Comparison of ENCODE assay signal across 8 mouse cellular contexts in the genomic region with DNA sequence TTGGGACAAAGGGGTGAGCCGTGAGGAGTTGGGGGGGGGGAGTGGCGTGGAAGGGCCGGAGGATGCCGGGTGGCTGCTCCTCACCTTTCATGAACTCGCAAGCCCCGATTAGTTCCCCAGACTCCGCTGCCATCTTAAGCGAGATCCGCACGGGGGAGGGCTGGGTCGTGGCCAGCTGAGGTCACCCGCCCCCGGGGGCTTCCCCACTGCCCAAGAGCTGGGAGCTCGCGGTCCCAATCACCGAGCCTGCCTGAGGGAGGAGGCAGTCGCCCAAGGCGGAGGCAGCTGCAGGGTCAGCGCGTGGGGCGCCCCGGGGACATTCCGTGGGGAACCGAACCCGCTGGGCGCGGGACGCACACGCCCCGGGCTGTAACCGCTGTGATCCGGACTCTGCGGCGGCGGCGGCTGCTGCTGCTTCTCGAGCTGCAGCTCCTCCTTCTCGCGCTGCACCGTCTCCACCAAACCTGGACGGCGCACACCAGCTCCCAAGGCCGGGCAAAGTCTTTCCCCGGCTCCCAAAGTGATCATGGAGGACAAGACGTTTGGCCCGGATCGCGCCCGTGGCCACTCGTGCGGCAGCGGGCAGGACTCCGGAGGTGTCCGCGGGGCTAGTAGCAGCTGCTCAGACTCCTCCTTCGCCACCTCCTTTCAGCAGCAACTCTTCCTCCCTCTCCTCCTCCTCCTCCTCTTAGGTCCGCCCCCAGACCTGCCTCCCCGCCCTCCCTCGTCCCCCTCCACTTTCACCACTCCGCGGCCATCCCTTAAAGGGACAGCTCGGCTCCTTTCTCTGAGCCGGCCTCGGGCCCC. TPM values are rescaled to one million over a fixed set of nuclear protein-coding genes. Genes with fewer than 3 reads are reported as not detected.
DNase-seq lines count a peak whose midpoint lies in the region; ATAC-seq and TF ChIP-seq lines count a peak whose summit lies in the region.

A gene (minus strand): TSS at position 680 of the 807 bp plus-strand sequence.

- H3K9ac ChIP-seq in forebrain, embryonic 11.5 days (ENCODE audit: low read length): peak within 1 kb of the TSS; percentile 91
- peak within 1 kb of the TSS; percentile 89 for H3K9ac ChIP-seq in heart, embryonic 16.5 days (ENCODE audit: low read length)

- TF ChIP-seq CTCF in lung, adult 2 months (IDR thresholded peaks at IDR 0.05; ENCODE audit: insufficient read depth, low read length): no peak
- TF ChIP-seq CTCF in olfactory bulb, adult 2 months (IDR thresholded peaks at IDR 0.05; ENCODE audit: insufficient read depth, low read depth, low read length): no peak
- TF ChIP-seq CTCF in thymus, adult 2 months (IDR thresholded peaks at IDR 0.05; ENCODE audit: borderline replicate concordance, control insufficient read depth, extremely low read depth, insufficient read depth, low read length, poor library complexity): no peak; the same call in 1 of the 2 replicates

- 1% methylated on average over 54 of the region's 64 CpGs for WGBS in forebrain, embryonic 11.5 days
- WGBS in heart, embryonic 16.5 days: 0% methylated on average over 59 of the region's 64 CpGs
- under 1% methylated on average over 62 of the region's 64 CpGs for WGBS in lung, adult 2 months
- whole genome bisulfite sequencing in olfactory bulb, adult 2 months: 2% methylated on average over 63 of the region's 64 CpGs
- under 1% methylated on average over 63 of the region's 64 CpGs for WGBS in thymus, adult 2 months

- peak; percentile 93 for ATAC-seq in forebrain, embryonic 11.5 days (replicated peaks; ENCODE audit: low FRiP score)
- ATAC-seq in heart, embryonic 16.5 days (replicated peaks; ENCODE audit: extremely low read depth, insufficient read depth, low FRiP score): peak; percentile 88

- peaks cover 14% of the 10 kb centered on the region; the same call in 1 of the 2 replicates for H3K4me1 ChIP-seq in forebrain, embryonic 11.5 days (replicated peaks; ENCODE audit: control insufficient read depth, insufficient read depth, low read length)
- peaks cover 6% of the 10 kb centered on the region; the same call in 1 of the 2 replicates for H3K4me1 ChIP-seq in heart, embryonic 16.5 days (ENCODE audit: control insufficient read depth, insufficient read depth, low read length)
- H3K4me1 ChIP-seq in lung, adult 2 months (ENCODE audit: control insufficient read depth, insufficient read depth, low read length): no peaks in the 10 kb centered on the region; the same call in 1 of the 2 replicates
- peaks cover 17% of the 10 kb centered on the region for H3K4me1 ChIP-seq in olfactory bulb, adult 2 months (ENCODE audit: control insufficient read depth, insufficient read depth, low read length)
- peaks cover 3% of the 10 kb centered on the region; the same call in 1 of the 2 replicates for H3K4me1 ChIP-seq in thymus, adult 2 months (replicated peaks; ENCODE audit: control insufficient read depth, insufficient read depth, low read length)

- H3K4me3 ChIP-seq in forebrain, embryonic 11.5 days (ENCODE audit: low read depth, low read length): peak within 1 kb of the TSS; percentile 93
- peak within 1 kb of the TSS; percentile 94 for H3K4me3 ChIP-seq in heart, embryonic 16.5 days (ENCODE audit: low read length)
- peak within 1 kb of the TSS; percentile 68 for H3K4me3 ChIP-seq in lung, adult 2 months (replicated peaks; ENCODE audit: extremely low read depth, low read depth, low read length)
- peak within 1 kb of the TSS; percentile 56 for H3K4me3 ChIP-seq in olfactory bulb, adult 2 months (ENCODE audit: insufficient read depth, low read depth, low read length)
- peak within 1 kb of the TSS; percentile 87 for H3K4me3 ChIP-seq in thymus, adult 2 months (ENCODE audit: control insufficient read depth, insufficient read depth, low read length)

- no peaks in the 10 kb centered on the region for H3K27me3 ChIP-seq in forebrain, embryonic 11.5 days (ENCODE audit: control insufficient read depth, insufficient read depth, low read length)
- H3K27me3 ChIP-seq in heart, embryonic 16.5 days (ENCODE audit: control insufficient read depth, insufficient read depth, low read length): no peaks in the 10 kb centered on the region
- H3K27me3 ChIP-seq in thymus, adult 2 months (ENCODE audit: control insufficient read depth, insufficient read depth, low read length): no peaks in the 10 kb centered on the region

- TF ChIP-seq POLR2A in lung, adult 2 months (IDR thresholded peaks at IDR 0.05; ENCODE audit: borderline replicate concordance, extremely low read depth, low read depth, low read length): peak; percentile 83; the same call in 1 of the 2 replicates
- no peak for TF ChIP-seq POLR2A in olfactory bulb, adult 2 months (IDR thresholded peaks at IDR 0.05; ENCODE audit: insufficient read depth, low read depth, low read length)
- TF ChIP-seq POLR2A in thymus, adult 2 months (IDR thresholded peaks at IDR 0.05; ENCODE audit: control insufficient read depth, extremely low read depth, insufficient read depth, low read length, poor library complexity): peak; percentile 37; the same call in 1 of the 2 replicates

- peak within 1 kb of the TSS; percentile 95 for H3K27ac ChIP-seq in forebrain, embryonic 11.5 days (ENCODE audit: low read depth, low read length)
- H3K27ac ChIP-seq in heart, embryonic 16.5 days (ENCODE audit: low read length): peak within 1 kb of the TSS; percentile 76
- H3K27ac ChIP-seq in olfactory bulb, adult 2 months (ENCODE audit: insufficient read depth, low read depth, low read length): peak within 1 kb of the TSS; percentile 25; the same call in 1 of the 2 replicates
- peak within 1 kb of the TSS; percentile 70 for H3K27ac ChIP-seq in thymus, adult 2 months (ENCODE audit: control insufficient read depth, insufficient read depth, low read length)

- H3K4me2 ChIP-seq in forebrain, embryonic 11.5 days (ENCODE audit: low read depth, low read length, severe bottlenecking): peak within 1 kb of the TSS; percentile 65
- H3K4me2 ChIP-seq in heart, embryonic 16.5 days (ENCODE audit: low read depth, low read length): peak within 1 kb of the TSS; percentile 87

- H3K9me3 ChIP-seq in forebrain, embryonic 11.5 days (ENCODE audit: control insufficient read depth, low read length): no peaks in the 10 kb centered on the region
- no peaks in the 10 kb centered on the region for H3K9me3 ChIP-seq in heart, embryonic 16.5 days (replicated peaks; ENCODE audit: control insufficient read depth, low read length)

- DNase-seq in ES-CJ7 (ENCODE audit: low read depth, low spot score): peak; percentile 9
- DNase-seq in c-Kit-positive CD71-positive TER-119-negative erythroid progenitor cells, embryonic 14.5 days (ENCODE audit: low read depth): peak; percentile 68
- peak; percentile 96 for DNase-seq in forebrain, embryonic 11.5 days (ENCODE audit: low spot score)
- peak; percentile 80 to 89 for DNase-seq in kidney, postnatal 4 days
- DNase-seq in lung, adult 2 months: peak; percentile 81
- DNase-seq in thymus, adult 2 months: peak; percentile 77

- H3K36me3 ChIP-seq in forebrain, embryonic 11.5 days (ENCODE audit: control insufficient read depth, insufficient read depth, low read length): no peaks in the 10 kb centered on the region
- H3K36me3 ChIP-seq in heart, embryonic 16.5 days (ENCODE audit: control insufficient read depth, insufficient read depth): no peaks in the 10 kb centered on the region
- no peaks in the 10 kb centered on the region for H3K36me3 ChIP-seq in thymus, adult 2 months (ENCODE audit: control insufficient read depth, insufficient read depth, low read length)

RNA-seq across cellular contexts. Expression of the gene that starts here (rescaled TPM):
- 23.0 and 23.2 TPM in 2 replicates for polyA plus RNA-seq in forebrain, embryonic 11.5 days (2014; fragmentation: Nextera tagmentation; extraction: Ambion mirVana)
- polyA plus RNA-seq in heart, embryonic 16.5 days (2015; fragmentation: Nextera tagmentation; extraction: Ambion mirVana): 4.1 and 4.7 TPM in 2 replicates
- 7.2 and 8.5 TPM in 2 replicates for polyA plus RNA-seq in lung, adult 2 months (2012; rRNA removed)
- polyA plus RNA-seq in olfactory bulb, adult 2 months (2012; ENCODE audit: insufficient read depth, insufficient read length, low replicate concordance, missing spikeins): not detected in 2 replicates
- polyA plus RNA-seq in thymus, adult 2 months (2012; rRNA removed): 8.0 and 11.5 TPM in 2 replicates

Comparison
In these comparisons a context has a peak if more than half of its experiments do, and no peak if none do; other contexts are left out.
1. Peak in every context shown above with its lines: DNase-seq, ATAC-seq, H3K4me3 ChIP-seq and H3K27ac ChIP-seq.
2. DNase-seq: peak in every context shown above with its lines; median percentile 96 in forebrain, embryonic 11.5 days; 84 in kidney, postnatal 4 days; 81 in lung, adult 2 months; 77 in thymus, adult 2 months; 68 in c-Kit-positive CD71-positive TER-119-negative erythroid progenitor cells, embryonic 14.5 days; 9 in ES-CJ7.
3. H3K27ac ChIP-seq: peak in every context shown above with its lines; median percentile 95 in forebrain, embryonic 11.5 days; 76 in heart, embryonic 16.5 days; 70 in thymus, adult 2 months; 25 in olfactory bulb, adult 2 months.